Mouse (Mus musculus) heart, postnatal 10 days (tissue): ENCODE data around the gene Phf11b. TPM values are rescaled to one million over a fixed set of nuclear protein-coding genes. Genes with fewer than 3 reads are reported as not detected.
"Not testable (repeated sequence)": the region's sequence is repeated elsewhere in the genome, so short reads cannot be mapped to it uniquely, and the experiment has no call there.

Experiments used
- DNase-seq, 2 experiments: peaks; one replicate each; pipeline ENCODE4 v3.0.0; 2021
- intact Hi-C: fragments of 180-260 bp; cut with DNase I; formaldehyde crosslinking; loops from one replicate; pipeline ENCODE4 v1.15.1; 2025
- total RNA-seq, 2 experiments: library from RNA; stranded (reverse); gene quantifications; 2 replicates each; pipeline ENCODE4 v1.2.3; 2021

Gene Phf11b
- total RNA-seq: under 1 TPM; 0.47 to 0.53 TPM

- intact Hi-C loops: not testable (repeated sequence)
- DNase-seq: peak; percentile 4 to 5
Measured at GRCm38 (mm10) chr14:59341189-59341588, at the start of gene Phf11b. Gene Phf11b (minus strand): TSS chr14:59341351.

- intact Hi-C loops: not testable (repeated sequence)
- DNase-seq: peak; percentile 43 to 59
Measured at GRCm38 (mm10) chr14:59390181-59390580, 49.0 kb upstream of the Phf11b start.

DNA sequence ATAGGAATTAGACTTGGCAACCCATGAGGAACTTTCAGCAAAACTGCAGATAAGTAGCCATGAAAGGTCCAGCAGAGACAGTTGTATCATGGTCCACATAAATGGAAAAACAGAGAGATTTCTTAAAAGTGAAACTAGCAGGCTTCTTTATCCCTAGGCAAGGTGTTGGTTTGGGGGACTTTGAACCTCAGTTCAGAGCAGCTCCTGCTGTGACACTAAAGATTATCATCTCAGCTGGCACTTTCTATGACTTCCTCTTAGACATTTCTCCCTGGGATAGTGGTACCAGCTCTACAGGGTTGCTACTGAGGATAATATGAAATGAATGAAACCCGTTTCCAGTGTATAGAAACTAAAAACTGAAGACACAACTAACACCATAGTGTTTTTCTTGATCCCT lies 48.4 kb upstream of the Phf11b start:
- no peak for DNase-seq
- intact Hi-C loops: loop anchor here (2.0 kb wide), 1 partner anchor 167 kb away; no protein-coding TSS in a partner anchor

DNA sequence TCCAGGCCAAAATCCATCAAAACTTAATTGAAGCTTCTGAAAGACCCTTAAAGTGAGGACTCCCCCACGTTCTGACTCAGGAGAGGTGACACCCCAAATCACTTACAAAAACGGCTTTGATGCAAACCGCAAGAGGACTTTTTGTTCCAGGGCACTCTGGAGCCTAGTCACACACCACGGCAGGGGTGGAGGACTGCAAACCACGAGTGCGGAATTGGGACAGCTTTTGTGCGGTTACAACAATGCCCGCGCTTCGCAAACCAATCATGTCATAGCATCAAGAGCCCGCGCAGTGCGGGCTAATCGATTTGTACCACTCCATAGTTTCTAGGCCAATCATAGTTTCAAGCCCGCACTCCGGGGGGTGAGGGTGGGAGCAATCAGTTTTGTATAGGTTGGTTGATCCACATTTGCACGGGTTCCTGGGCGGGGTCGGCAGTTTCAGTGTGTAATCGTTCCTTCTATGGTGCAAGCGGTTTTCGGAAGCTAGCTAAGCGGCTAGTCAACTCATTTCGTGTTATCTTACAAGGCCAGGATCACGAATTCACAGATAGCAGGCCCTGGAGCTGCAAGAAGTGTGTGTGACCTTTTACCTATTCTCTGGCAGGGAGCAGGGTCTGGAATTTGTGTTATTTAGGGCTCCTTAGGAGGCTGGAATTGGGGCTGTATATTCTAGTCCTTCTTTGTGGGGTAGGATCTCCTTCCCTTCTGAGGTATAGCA lies 29.4 kb upstream of the Phf11b start:
- DNase-seq: no peak
- intact Hi-C loops: no loop called here

- DNase-seq: no peak
- intact Hi-C loops: no loop called here
Measured at GRCm38 (mm10) chr14:59366386-59367105, 25.4 kb upstream of the Phf11b start.

GRCm38 (mm10) chr14:59365244-59365644 lies 24.1 kb upstream of the Phf11b start, which contains the start of gene Phf11d:
Gene Phf11d (minus strand): TSS chr14:59365470.
- intact Hi-C loops: loop anchor here (1.0 kb wide), 1 partner anchor 75 kb away; the partner anchor contains the start of genes Cab39l and Setdb2
- peak; percentile 73 to 74 for DNase-seq

- intact Hi-C loops: no loop called here
- DNase-seq: no peak
Measured at GRCm38 (mm10) chr14:59339541-59339940, 1.6 kb downstream of the Phf11b start.

GRCm38 (mm10) chr14:59336056-59336455 lies 5.1 kb downstream of the Phf11b start:
- intact Hi-C loops, DNase-seq: not testable (repeated sequence)

DNA sequence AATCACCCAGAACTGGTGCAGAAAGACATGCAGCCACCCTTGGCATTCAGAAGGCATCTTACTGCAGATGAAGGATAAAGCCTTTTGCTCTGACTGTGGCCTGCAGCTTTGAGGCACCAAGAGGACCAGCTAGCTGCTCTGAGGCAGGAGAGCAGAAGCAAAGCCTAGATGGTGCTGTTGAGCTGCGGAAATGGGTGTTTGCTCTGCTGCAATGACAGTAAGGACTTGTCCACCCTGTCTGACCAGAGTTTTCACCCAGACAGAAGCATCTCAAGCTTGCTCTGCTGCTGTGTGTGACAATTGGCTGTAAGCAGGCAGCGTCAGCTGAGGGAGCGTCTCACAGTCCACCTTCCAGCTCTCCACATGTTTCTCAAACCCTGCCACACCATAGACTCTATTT lies 10.7 kb downstream of the Phf11b start:
- intact Hi-C loops: not testable (repeated sequence)
- DNase-seq: peak; percentile 37 to 50

GRCm38 (mm10) chr14:59319970-59320369 lies 21.2 kb downstream of the Phf11b start:
- DNase-seq, intact Hi-C loops: not testable (repeated sequence)

DNA sequence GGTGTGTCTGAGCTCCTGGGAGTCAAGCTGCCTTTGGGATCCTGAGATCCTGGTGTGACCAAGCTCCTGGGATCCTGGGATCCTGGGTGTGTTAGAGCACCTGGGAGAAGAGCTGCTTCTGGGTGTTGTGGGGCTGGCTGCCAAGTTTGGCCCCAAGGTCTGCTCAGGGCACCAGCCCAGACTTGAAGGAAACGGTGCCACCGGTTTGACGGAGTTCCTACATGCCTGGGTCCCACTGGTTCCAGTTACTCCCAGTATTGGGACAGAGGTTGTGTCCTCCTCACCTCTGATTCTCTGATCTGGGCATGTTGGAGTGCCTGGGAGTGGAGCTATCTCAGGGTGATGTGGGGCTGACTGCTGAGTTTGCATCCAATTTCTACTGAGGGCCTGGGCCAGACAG lies 22.1 kb downstream of the Phf11b start:
- DNase-seq, intact Hi-C loops: not testable (repeated sequence)

DNA sequence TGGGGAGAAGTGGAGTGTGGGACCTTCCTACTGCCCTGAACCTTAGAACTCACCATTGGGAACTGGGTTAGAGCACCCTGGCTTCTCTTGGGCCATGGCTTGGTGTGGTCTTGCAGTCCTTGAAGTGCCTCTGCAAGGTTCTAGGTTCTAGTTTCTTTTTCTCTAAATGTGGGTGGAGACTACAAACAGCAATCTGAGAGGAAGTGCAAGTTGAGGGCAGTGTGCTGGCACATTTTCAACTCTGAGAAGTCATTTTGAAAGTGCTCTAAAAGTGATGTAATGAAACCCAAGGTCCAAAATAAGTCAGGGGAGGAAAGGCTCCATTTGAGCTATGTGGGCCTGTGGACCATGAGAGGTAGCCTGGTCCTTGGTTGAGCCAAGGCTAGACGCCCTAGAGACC lies 43.8 kb downstream of the Phf11b start, which contains the start of gene Phf11a:
TSS of gene Phf11a (minus strand) at position 132 of the 400 bp plus-strand sequence.
- DNase-seq, intact Hi-C loops: not testable (repeated sequence)

- intact Hi-C loops: not testable (repeated sequence)
Measured at GRCm38 (mm10) chr14:59291769-59292168, 49.4 kb downstream of the Phf11b start.

DNA sequence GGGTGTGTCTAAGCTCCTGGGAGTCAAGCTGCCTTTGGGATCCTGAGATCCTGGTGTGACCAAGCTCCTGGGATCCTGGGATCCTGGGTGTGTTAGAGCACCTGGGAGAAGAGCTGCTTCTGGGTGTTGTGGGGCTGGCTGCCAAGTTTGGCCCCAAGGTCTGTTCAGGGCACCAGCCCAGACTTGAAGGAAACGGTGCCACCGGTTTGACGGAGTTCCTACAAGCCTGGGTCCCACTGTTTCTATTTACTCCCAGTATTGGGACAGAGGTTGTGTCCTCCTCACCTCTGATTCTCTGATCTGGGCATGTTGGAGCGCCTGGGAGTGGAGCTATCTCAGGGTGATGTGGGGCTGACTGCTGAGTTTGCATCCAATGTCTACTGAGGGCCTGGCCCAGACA lies 66.2 kb downstream of the Phf11b start:
- intact Hi-C loops: not testable (repeated sequence)

More at GRCm38 (mm10) chr14:59291769-59292168, 49.4 kb downstream of the Phf11b start:
- not testable (repeated sequence) for DNase-seq

More for the DNA sequence above, 66.2 kb downstream of the Phf11b start:
- DNase-seq: not testable (repeated sequence)

Other genes starting within 250 kb of the Phf11b start
- not detected for gene 1700129C05Rik, start 198.5 kb downstream of the Phf11b start, total RNA-seq
- gene Gm5142, start 162.6 kb downstream of the Phf11b start, total RNA-seq: not detected
- 10 to 100 TPM; 15.2 to 17.8 TPM for gene Rcbtb1, start 140.1 kb downstream of the Phf11b start, total RNA-seq
- not detected for gene Gm6904, start 81.1 kb downstream of the Phf11b start, total RNA-seq
- gene Phf11a, start 43.8 kb downstream of the Phf11b start, total RNA-seq: under 1 TPM; 0.32 to 0.34 TPM
- 1 to 10 TPM; 7.4 to 8.4 TPM for gene Phf11d, start 24.1 kb upstream of the Phf11b start, total RNA-seq
- gene Phf11c, start 54.0 kb upstream of the Phf11b start, total RNA-seq: 1 to 10 TPM; 1.0 to 1.2 TPM
- 10 to 100 TPM in 1 of 2 experiments, 1 to 10 TPM in 1; 7.1 to 13.3 TPM for gene Setdb2, start 99.5 kb upstream of the Phf11b start, total RNA-seq
- 10 to 100 TPM; 20.3 to 24.5 TPM for gene Cab39l, start 99.6 kb upstream of the Phf11b start, total RNA-seq